Mouse (Mus musculus): Measurements from ENCODE around the gene Fam13c.

GRCm38 (mm10) chr10:70494441-70494840 is 54.2 kb downstream of the Fam13c start:
- TF ChIP-seq CTCF (IDR thresholded peaks at IDR 0.05; ENCODE audit: borderline replicate concordance, insufficient read depth, low read length) = no peak
- TF ChIP-seq POLR2A (IDR thresholded peaks at IDR 0.05; ENCODE audit: low read depth, low read length) = no peak

All from embryonic fibroblast, embryonic 13.5 days (primary cell).